Mouse (Mus musculus): ENCODE data around the gene Dnm1.

Dnm1 gene

GRCm38 (mm10) chr2:32353007-32353542, at the start of gene Dnm1:
Gene Dnm1, minus strand, starts transcription at chr2:32353338.
- peak; percentile 82 to 86 for DNase-seq (ENCODE audit: low read depth in 2 of 2, low spot score in 2 of 2)

- no peak for DNase-seq (ENCODE audit: low read depth in 2 of 2, low spot score in 2 of 2)
These were observed 43.6 kb upstream of the Dnm1 start for GRCm38 (mm10) chr2:32396695-32397094.

DNA sequence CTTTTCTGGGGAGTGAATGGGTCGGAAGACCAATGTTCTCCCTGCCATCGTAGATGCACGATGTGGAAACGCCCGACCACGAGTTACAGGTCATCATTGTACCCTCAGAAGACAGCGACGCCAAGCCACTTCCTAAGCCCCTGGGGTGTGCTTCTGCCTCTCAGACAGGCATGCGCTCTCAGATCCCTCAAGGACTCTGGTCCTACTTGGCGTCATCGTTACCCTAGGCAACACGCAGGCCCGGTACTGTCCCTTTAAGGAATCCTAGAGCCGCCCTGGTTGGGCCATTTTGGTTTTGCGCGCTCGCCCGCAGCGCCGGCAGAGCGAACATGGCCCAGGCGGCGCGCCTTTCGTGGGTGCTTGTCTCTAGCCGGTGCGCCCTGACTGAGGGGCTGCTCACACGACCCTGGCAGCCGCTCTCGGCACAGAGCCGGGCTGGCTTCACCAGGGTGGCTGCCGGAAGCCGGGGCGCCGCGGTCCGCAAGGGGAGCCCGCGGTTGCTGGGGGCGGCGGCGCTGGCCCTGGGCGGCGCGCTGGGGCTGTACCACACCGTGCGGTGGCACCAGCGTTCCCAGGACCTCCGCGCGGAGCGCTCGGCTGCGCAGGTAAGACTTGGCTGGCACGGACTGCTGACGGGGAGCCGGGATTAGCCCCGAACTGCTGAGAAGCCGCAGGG, 42.9 kb upstream of the Dnm1 start:
- peak; percentile 77 to 82 for DNase-seq (ENCODE audit: low read depth in 2 of 2, low spot score in 2 of 2)

GRCm38 (mm10) chr2:32395484-32395945, 42.4 kb upstream of the Dnm1 start, which contains the start of gene Ptges2:
Gene Ptges2, plus strand, starts transcription at chr2:32395896.
- DNase-seq (ENCODE audit: low read depth in 2 of 2, low spot score in 2 of 2) = peak; percentile 84 to 92

GRCm38 (mm10) chr2:32394973-32395372, 41.8 kb upstream of the Dnm1 start:
- peak; percentile 16 to 49 for DNase-seq (ENCODE audit: low read depth in 2 of 2, low spot score in 2 of 2)

DNA sequence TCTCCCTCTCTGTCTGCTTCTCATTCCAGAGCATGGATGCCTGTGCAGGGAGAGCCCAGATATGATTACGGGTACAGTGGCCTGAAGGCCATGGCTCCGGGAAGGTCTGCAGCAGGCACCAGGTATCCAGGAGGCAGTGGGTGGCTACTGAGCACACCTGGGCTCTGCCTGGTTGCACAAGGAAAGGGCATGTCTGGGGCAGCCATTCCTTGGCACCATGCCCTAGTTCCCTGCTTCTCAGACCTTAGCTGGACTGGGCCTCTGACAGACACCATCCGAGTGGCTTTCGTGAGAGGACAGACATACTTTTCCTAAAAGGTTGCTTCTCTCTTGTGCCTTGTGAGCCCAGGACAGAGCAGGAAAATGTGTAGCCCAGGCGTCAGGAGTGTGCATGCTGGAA, 38.9 kb upstream of the Dnm1 start:
- DNase-seq (ENCODE audit: low read depth in 2 of 2, low spot score in 2 of 2) = no peak

GRCm38 (mm10) chr2:32390871-32391270, 37.7 kb upstream of the Dnm1 start:
- no peak for DNase-seq (ENCODE audit: low read depth in 2 of 2, low spot score in 2 of 2)

GRCm38 (mm10) chr2:32389157-32389556, 36.0 kb upstream of the Dnm1 start:
- no peak for DNase-seq (ENCODE audit: low read depth in 2 of 2, low spot score in 2 of 2)

DNA sequence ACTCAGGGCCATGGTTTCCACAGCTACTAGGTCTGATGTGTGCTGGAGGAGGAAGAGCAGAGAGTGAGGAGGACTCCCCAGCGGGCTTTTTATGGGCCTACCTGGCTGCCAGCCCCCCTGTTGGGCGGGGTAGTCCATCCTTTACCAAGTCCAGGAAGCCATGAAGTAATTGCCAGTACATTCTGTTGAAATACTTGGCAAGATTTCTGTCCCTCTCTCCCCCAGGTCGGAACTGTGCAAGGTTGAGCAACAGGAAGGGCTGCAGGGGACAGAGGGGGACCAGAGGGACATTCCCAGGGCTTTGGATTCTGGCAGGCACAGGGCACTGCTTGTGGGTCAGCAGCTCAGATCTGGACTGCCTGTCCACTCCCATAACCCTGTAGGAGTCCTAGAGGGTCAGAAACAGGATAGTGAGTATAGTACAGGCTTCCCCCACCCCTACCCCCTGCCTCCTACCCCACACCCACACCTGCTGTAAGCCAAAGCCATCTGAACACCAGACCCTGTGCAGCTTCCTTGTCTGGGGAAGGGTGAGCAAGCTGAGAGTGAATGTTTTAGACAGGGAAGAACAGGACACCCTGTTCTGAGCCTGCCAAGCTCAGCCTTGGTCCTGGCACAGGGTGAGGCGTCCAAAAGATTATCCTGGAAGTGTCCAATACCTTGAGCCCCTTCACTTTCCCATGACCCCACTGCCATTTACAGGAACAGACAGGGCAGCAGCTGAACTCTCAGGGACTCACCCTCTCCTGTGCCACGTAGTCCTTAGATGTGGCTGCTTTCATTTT, 34.8 kb upstream of the Dnm1 start, which contains the start of gene Lcn2:
TSS of gene Lcn2 (minus strand) at position 547 of the 785 bp plus-strand sequence.
- DNase-seq (ENCODE audit: low read depth in 2 of 2, low spot score in 2 of 2) = no peak

- DNase-seq (ENCODE audit: low read depth in 2 of 2, low spot score in 2 of 2) = no peak
These were observed 29.6 kb upstream of the Dnm1 start for GRCm38 (mm10) chr2:32382689-32383088.

GRCm38 (mm10) chr2:32381775-32382223, 28.7 kb upstream of the Dnm1 start, which contains the start of gene 1110008P14Rik:
Gene 1110008P14Rik, minus strand, starts transcription at chr2:32381938.
- DNase-seq (ENCODE audit: low read depth in 2 of 2, low spot score in 2 of 2) = peak; percentile 81 to 91

- DNase-seq (ENCODE audit: low read depth in 2 of 2, low spot score in 2 of 2) = no peak
These were observed 28.1 kb upstream of the Dnm1 start for GRCm38 (mm10) chr2:32381141-32381774.

- no peak for DNase-seq (ENCODE audit: low read depth in 2 of 2, low spot score in 2 of 2)
These were observed 26.9 kb upstream of the Dnm1 start for GRCm38 (mm10) chr2:32380001-32380500.

GRCm38 (mm10) chr2:32376963-32377362, 23.8 kb upstream of the Dnm1 start:
- DNase-seq (ENCODE audit: low read depth in 2 of 2, low spot score in 2 of 2) = no peak

GRCm38 (mm10) chr2:32375317-32375940, 22.3 kb upstream of the Dnm1 start:
- DNase-seq (ENCODE audit: low read depth in 2 of 2, low spot score in 2 of 2) = no peak

DNA sequence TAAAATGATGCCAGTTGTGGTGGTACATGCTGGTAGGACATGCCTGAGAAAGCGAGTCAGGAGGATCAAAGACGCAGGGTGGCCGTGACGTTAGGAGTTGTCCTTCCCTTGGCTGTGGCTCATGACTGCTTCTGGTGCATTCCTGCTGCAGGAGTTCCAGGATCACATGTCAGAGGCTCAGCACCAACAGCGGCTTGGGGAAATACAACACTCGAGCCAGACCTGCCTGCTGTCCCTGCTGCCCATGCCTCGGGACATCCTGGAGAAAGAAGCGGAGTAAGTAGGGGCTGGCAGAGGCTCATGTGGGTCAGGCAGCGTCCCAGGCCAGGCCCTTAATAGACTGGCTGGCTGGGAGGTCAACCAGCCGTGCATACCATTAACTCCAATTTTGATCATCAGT, 21.1 kb upstream of the Dnm1 start:
- no peak for DNase-seq (ENCODE audit: low read depth in 2 of 2, low spot score in 2 of 2)

- no peak for DNase-seq (ENCODE audit: low read depth in 2 of 2, low spot score in 2 of 2)
These were observed 14.2 kb upstream of the Dnm1 start for GRCm38 (mm10) chr2:32367315-32367714.

GRCm38 (mm10) chr2:32364121-32364520, 11.0 kb upstream of the Dnm1 start:
- no peak for DNase-seq (ENCODE audit: low read depth in 2 of 2, low spot score in 2 of 2)

DNA sequence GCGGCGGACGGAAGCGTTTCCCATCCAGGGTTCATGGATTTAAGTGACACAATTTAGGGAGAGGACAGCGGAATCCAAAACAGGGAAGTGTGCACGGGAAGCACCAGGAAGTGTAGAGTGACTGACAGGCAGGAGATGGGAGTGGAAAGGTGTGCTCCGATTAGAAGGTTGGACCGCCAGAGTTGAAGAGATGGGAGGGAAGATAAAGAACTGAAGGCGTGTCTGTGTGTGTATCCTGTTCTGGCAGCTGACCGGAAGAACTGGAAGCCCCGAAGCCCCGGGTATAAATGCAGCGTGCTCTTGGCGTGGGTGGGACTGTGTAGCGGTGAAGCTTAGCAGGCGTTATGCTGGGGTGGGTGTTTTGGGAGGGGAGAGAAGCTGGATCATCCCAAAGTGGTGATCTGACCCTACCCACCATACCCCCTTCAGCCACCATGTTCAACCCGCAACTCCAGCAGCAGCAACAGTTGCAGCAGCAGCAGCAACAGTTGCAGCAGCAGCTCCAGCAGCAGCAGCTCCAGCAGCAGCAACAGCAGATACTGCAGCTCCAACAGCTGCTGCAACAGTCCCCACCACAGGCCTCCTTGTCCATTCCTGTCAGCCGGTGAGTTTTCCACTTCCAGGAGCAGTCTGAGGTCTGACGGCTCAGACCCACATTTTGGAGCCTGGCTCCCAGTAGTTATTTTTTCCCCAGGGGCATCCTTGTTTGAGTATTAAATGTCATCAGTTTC, 10.4 kb upstream of the Dnm1 start:
- DNase-seq (ENCODE audit: low read depth in 2 of 2, low spot score in 2 of 2) = no peak

- peak; percentile 79 to 80 for DNase-seq (ENCODE audit: low read depth in 2 of 2, low spot score in 2 of 2)
These were observed 9.7 kb upstream of the Dnm1 start for GRCm38 (mm10) chr2:32362817-32363340.

Data from CD8-positive naive resting alpha-beta T cell, adult 2 months (primary cell).